Mouse (Mus musculus) adrenal gland, postnatal 10 days (tissue): ENCODE results near the gene Habp4. TPM values are rescaled to one million over a fixed set of nuclear protein-coding genes. Genes with fewer than 3 reads are reported as not detected.

Source experiments
- DNase-seq: peaks from one replicate; pipeline ENCODE4 v3.0.0; 2021; ENCODE audit warnings: mixed read lengths
- long read RNA-seq, 2 experiments: library from polyadenylated mRNA; stranded (forward); transcript quantifications; one replicate each; pipeline ENCODE4 v2.0.0; 2021
- total RNA-seq, 2 experiments: library from RNA; stranded (reverse); gene quantifications; 2 replicates each; pipeline ENCODE4 v1.2.3; 2021

Gene Habp4
- total RNA-seq = 10 to 100 TPM; 20.4 to 24.7 TPM
- long read RNA-seq, experiment 1, transcript Habp4-201 (8 exons, 2,564 nt) = major isoform, 50 of 61 reads
- long read RNA-seq, experiment 1, partial matches to known transcripts = 2 of 61 reads
- long read RNA-seq, experiment 1, other reads (novel, unspliced or antisense) = 5 of 61 reads
- long read RNA-seq, experiment 2, full-length matches to known transcripts = 37 of 40 reads
- long read RNA-seq, experiment 2, partial matches to known transcripts = 0 of 40 reads
- long read RNA-seq, experiment 2, other reads (novel, unspliced or antisense) = 3 of 40 reads

DNA sequence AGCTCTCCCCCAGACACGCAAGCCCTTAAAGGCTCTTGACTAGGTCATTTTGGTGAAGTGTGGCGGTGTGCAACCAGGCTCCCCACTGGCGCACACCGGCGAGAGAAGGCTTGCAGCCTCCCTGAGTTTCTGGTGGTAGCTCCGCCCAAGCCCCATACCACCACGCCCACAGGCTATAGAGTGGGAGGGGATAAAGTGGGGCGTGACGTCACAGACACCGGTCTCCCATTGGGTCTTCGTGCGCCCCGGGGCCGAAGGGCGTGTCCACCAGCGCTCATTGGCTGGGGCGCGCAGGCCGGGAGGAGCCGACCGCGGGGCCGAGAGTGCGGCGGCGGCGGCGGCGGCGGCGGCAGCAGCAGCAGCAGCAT, at the start of gene Habp4:
Habp4 (plus strand) TSS at position 277 of the 368 bp plus-strand sequence.
- peak; percentile 99 for DNase-seq

DNA sequence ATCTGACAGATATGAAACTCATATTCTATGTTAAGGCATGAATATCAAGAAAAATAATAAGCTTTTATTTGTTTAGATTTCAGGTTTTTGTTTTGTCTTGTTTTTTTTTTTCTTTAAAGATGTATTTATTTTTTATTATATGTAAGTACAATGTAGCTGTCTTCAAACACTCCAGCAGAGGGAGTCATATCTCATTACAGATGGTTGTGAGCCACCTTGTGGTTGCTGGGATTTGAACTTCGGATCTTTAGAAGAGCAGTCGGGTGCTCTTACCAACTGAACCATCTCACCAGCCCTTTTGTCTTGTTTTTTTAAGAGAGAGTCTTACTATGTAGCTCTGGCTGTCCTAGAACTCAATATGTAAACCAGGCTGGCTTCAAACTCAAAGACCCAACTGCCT, 44.2 kb upstream of the Habp4 start:
- no peak for DNase-seq

DNA sequence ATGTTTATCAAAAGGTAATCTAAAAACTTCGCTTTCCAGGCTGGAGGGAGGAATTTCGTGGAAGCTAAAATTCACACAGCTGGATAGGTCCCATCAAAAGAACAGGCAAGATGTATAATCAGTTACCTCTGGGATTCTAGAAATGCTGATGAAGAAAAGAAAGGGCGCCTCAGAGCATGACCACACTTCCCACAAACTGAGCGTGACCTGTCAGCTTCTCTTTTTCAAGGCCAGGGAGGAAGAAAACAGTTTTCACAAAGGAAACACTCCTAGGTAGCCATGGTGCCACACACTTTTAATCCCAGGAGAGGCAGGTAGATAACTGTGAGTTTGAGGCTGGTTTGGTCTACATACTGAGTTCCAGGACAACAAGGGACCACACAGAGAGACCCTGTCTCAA, 40.9 kb upstream of the Habp4 start:
- no peak for DNase-seq

DNA sequence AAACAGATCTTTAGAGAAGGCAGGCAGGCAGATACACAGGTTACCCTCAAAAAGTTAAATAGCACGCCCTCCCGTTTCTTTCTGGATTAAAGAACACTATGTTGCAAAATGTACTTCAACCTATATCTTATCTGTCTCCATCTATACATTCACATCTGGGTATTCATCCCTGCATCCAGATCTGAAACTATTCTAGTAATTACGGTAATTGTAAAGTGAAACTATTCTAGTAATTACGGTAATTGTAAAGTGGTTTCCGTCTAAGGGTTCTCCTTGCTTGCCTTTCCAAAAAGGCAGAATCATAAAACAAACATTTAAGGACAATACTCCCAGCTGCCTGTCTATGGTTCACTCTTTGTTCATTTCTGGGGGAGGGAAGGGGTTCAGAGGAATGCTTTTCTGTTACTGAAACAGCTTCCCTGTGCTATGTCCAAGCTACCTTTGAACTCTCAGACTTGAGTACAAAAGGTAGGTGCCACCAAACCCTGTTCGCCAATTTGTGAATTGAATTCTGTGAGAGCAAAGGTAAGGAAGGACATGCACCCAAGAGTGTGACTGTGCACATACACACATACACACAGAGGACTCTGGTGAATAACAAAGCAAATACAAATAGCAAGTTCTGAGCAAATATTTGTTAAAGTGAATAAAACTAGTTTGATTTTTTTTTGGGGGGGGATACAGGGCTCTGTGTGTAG, 38.0 kb upstream of the Habp4 start:
- DNase-seq = no peak

DNA sequence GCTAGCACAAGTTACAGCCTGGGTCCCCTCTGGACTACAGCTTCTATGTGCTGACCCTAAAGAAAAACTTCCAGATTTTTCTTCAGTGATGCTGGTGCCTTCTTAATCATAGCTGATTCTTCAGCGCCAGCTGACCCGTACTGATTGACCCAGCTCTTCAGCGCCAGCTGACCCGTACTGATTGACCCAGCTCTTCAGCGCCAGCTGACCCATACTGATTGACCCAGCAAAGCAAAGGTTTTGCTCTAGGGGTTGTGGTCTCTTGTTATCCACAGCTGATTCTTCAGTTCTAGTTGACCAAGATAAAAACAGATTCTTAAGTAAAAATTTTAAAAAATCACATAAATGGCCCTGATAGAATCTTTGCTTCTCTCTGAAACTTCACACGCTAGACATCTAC, 36.7 kb upstream of the Habp4 start:
- no peak for DNase-seq

DNA sequence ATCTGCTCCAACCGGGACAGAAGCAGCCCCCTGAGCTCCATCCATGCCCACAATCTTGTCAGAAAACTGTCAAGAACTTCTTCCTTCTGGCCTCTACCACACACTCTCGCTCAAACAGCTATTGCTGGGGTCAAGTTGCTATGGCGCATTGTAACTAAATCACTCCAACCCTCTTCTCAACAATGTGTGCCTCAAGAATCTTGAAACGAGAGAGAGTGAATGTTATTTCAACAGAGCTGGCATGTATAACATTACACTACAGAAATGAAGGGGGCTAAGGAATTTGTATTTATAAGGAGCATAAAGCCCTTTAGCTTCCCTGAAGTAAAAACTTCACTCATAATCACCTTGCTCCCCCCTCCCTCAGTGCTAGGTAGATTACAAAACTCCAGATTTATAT, 35.3 kb upstream of the Habp4 start:
- no peak for DNase-seq

DNA sequence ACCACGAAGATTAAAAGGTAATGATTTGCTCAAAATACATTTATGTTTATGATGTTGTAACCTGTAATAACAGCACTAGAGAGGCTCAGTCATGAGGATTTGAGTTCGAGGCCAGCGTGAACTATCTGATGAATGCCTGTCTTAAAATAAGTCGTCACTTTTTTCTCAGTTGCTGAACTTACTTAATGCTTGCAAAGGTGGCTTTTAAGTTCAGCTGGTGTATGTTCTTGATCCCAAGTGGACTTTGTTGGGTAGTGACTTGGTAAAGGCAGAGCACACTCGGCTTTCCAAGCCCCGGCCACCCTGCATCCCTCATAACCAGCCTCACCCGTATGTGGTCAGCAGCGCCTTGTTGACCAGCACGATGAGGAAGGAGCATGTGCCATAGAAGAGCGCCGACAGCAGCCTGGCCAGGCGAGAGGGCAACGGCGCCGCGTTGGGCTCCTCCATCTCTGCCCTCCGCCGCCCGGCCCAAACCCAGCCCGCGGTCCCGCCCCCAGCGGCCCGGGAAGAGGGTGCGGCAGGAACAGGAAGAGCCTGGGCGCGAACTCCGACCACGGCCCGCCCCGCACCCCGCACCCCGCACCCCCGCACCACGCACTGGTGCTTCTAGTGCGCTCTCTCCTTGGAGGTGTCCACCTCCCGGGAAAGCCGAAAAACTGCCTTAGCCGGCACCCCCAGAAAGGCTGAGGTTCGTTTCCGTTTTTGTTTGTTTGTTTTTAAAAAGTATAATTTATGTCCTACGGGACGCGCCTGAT, 32.6 kb upstream of the Habp4 start, which contains the start of gene Slc35d2:
Slc35d2 (minus strand) TSS at position 511 of the 758 bp plus-strand sequence.
- DNase-seq = peak; percentile 87

DNA sequence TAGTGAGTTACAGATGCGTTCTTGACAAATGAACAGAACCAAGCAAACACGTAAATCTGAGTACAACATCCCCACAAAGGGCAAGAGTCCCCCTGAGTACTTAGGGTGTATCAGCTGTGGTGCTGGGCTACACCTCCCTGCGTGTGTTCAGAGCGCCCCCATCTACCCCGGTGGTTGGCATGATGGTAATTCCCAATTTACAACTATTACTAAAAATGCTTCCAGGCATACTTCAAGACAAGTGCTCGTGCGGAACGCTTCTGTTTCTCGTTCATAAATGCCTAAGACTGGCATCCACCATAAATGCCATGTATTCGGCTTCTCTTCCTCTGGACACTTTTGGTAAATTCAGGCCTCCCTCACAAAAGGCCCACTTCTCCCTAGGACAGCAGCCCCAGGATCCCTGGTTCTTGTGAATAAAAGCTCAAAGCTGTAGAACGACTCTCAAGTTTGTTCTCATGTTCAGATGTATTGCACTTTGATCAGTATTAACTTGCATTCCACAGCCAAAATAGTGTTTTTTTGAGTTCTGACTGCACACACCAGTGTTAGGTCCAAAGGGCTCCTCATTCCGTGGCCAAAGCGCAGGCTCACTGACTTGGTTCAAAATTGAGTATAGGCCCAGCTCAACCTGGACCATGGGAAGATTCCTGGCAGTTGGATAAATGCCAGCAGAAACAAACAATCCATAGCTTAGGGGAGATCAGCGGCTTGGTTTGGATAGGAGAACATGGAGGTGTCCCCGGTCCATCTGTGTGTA, 31.8 kb upstream of the Habp4 start:
- peak; percentile 64 for DNase-seq

DNA sequence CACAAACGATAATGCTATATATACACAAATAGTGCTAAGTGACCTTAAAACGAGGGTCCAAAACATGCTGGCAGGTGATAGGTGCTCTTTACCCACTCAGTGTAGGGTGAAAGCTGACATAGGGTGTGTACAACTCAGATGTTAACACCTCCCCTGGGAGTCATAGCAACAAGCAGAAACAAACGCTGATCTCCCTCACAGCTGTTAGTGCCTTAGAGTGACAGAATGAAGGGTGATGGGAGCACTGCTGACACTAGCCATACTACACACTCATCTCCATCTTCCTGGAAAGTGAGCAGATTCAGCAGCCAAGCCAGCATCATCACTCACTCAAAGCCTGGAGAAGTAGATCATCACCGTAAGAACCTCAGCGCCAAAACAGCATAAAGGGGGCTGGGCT, 11.5 kb upstream of the Habp4 start:
- DNase-seq = no peak

DNA sequence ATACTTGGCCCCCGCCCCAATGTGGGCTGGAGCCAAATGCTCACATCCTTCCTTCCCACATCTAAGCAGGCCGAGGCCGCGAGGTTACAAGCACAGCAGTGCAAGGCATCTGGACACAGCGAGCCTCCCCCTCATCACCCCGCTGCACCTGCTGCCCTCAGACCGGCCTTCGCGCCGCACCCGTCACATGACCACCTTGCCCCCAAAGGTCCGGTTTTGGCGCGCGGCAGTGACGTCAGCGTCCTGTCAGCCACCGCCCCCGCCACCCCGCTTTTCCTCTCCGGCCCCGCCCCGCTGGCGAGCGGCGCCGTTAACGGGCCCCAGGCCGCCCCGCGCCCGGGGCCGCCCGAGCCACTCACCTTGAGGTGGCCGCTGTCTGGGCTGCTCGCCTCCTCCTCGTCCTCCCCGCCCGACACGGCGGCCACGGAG, 9.4 kb upstream of the Habp4 start:
- DNase-seq = peak; percentile 92

DNA sequence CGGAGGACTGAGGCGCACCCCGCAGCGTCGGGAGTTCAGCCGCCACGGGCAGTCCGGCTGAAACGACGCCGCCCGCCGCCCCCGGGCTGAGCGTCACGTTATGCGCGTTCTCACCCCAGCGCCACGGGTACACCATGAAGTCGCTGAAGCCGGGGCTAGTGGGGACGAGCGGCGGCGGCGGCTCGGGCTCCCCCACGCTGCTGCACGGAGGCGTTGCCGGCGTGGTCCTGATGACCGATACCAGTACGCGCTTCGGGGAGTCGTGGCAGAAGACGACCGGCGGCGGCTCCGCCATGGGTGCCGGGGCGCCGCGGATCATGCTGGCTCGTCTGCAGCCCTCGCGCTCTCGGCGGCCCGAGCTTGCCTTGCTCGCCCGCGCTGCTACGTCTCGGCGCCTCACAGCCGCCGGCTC, 8.9 kb upstream of the Habp4 start:
- no peak for DNase-seq

DNA sequence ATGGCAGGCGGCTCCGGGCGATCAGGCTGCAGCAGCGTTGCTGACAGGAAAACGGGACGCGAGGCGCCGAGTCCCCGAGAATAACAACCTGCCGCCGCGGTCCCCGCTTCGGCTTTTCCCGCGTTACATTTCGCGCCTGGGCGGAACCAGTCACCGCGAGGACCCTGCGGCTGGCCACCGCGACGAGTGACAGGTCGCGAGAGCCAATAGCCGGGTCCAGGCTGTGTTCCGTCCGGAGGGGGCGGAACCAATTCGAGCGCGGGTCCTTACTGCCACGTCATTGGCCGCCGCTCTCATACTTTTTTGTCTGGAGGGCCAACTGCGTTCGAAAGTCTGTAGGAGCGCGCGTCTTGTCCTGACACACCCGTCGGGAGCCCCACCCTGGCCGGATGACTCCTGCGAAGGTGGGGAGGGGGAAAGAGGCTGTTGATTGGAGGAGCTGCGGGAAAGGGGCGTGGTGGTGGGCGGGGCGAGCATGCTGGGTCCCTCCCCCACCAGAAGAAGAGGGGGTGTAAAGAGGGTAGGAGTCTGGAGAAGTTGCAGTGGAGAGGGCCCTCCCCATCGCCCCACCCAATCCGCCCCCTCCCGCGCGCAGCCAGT, 8.4 kb upstream of the Habp4 start, which contains the start of gene Zfp367:
Zfp367 (minus strand) TSS at position 120 of the 600 bp plus-strand sequence.
- peak; percentile 97 for DNase-seq

DNA sequence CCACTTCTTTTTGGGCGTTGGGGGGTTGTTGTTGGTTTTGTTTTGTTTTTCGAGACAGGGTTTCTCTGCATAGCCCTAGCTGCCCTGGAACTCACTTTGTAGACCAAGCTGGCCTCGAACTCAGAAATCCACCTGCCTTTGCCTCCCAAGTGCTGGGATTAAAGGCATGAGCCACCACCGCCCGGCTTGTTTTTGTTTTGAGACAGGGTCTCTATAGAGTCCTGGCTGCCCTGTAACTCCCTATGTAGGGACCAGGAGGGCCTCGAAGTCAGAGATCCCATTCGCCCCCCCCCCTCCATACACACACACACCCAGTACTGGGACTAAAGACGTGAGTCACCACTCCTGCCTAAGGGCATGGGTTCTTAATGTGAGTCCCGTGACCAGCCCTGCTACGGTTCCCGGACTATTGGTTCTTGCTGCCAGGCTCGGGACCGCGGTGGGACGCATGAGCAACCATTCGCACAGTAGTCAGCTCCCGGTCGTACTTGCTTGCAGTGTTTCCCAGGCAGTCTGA, 7.8 kb upstream of the Habp4 start:
- peak; percentile 73 for DNase-seq

DNA sequence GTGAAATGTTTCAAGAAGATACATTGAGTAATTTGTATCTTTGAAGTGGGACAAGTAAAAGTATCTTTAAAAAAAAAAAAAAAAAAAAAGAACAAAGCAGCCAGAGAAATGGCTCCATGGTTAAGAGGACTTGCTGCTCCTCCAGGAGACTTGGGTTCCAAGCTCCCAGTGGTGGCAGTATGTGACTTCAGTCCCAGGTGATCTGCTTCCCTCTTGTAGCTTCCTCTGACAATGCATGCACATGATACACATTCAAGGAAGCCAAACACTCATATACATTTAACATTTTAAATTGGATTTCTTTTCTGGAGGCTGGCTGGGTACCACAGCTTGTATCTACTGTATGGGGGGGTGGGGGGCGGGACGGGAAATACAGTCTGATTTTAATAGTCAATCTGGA, 7.0 kb upstream of the Habp4 start:
- no peak for DNase-seq

DNA sequence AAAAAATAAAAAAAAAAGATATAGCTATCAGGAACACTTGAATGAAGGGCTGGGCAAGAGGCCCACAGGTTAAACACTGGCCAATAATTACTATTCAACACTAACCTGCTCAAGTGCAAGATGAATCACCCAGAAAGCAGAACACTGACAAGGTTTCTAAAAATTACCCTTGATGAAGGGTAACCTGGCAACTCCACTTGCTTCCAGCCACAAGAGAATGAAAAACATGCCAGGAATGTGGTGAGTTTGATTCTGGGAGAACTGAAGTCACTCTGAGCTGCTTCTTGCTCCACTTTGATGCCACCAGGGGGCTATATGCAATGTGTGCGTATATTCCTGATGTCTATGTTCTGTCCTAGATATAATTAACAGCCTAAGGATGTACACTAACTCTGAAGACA, 6.5 kb upstream of the Habp4 start:
- no peak for DNase-seq

DNA sequence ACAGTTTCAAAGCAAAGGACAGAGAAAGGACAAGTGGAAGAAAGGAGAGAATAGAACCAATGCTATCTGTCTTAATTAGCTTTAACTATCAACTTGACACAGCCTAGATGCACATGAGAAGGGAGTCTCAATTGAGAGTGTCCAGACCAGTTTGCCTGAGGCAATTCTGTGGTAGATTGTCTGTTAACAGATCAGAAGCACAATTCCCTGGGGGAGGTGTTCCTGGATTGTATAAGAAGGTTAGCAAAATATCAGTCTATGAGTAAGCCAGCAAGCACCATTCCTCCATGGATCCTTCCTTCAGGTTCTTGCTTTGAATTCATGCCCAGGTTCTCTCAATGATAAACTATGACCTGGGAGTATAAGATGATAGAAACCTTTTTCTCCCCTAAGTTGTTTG, 4.7 kb upstream of the Habp4 start:
- no peak for DNase-seq

DNA sequence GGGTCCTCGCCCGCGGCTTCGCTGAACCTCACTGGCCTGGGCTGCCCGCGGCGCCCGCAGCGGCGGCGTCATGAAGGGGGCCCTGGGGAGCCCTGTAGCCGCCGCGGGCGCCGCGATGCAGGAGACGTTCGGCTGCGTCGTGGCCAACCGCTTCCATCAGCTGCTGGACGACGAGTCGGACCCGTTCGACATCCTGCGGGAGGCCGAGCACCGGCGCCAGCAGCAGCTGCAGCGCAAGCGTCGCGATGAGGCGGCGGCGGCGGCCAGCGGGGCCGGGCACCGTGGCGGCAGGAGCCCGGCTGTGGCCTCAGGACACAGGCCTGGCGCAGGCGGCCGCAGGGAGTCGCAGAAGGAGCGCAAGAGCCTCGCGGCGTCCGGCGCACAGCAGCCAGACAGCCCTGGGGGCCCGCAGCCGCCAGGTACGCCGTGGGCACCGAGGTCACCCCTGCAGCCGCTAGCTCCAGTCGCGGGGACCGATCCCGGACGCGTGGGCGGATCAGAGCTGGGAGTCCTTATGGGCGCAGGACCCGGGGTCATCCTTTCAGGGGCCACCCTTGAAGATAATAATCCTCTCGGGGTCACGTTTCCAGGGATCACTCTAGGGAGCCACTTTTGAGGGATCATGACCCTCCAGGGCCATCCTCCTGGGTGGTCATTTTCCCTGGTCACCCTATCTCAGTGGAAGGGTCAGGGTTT, 440 bp downstream of the Habp4 start:
- DNase-seq = no peak

DNA sequence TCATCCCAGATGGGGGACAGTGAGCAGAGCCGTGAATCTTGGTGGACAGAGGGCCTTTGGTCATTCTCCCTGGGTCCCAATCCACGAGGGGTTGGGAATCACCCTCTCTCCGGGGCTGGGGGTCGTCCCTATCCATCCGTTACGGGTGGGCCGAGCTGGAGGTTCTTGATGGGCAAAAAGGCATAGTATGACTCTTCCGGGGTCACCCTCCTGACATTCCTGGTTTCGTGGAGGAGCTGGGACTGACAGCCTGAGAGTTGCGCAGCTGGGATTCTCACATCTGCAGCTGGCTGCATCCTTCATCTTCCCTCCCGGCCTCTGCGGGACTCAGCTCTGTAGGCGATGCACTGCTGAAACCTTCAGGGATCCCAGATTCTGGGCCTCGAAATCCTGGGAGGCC, 1.0 kb downstream of the Habp4 start:
- peak; percentile 24 for DNase-seq

DNA sequence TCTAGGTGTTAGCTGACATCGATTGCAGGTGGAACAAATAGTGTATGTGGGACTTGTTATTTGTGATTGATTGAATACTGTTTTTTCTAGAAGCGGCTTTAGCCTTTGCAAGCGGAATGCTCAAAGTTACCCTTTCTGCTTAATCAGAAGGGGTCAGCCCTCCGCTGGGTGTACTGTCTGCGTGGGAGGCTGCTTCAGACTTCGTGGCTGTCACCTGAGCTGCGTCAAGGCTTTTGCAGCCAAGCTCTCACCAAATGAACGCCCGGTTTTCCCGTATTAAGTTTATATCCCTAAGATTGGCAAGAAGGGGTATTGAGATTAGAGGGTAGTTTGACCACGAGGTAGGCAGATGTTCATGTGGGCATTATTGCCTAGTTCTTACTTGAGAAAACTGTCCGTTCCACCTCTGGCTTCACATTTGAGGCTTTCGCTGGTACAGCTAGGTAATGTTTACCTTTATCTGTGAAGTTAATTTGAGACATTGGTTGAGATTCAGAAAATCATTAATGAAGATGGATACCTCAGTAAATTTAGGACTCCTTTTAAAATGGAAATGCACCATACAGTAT, 1.6 kb downstream of the Habp4 start:
- no peak for DNase-seq

DNA sequence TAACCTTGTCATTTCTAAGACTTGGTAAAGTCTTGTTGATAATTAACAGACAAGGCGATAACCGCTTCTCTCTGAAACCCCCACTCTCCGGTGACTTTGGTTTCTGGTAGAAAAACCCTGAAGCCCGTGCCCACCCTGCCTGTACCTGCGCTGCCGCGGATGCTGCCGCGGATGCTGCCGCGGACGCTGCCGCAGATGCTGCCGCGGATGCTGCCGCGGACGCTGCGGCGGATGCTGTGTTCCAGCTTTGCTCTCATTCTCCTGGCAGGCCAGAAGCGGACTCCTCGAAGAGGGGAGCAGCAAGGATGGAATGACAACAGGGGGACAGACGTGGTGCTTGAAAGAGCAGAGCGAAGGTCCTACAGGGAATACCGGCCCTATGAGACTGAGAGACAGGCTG, 8.1 kb downstream of the Habp4 start:
- no peak for DNase-seq

DNA sequence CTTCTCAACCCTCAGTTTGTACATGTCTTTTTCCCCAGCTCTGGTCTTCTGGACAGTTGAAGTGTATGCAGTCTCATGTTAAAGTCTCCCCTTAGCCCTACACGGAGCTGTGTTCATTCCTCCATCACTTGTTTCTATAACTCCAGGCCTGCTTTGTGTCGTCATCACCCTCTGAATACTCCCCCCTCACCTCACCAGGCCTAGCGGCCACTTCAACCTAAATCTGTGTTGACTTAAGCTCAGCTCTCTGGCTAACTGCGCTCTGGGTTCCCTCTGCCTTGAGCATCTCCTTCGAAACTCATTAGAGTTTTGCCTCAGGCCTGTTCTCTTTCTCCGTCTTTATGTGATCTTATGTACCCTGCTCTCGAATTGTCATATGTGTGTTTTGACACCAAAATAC, 16.4 kb downstream of the Habp4 start:
- no peak for DNase-seq
